Mouse (Mus musculus) midbrain, embryonic 11.5 days (tissue): ENCODE results near the gene Phrf1. TPM values are rescaled to one million over a fixed set of nuclear protein-coding genes. Genes with fewer than 3 reads are reported as not detected.
A peak's percentile ranks its signal among the peaks of the same experiment; 100 is the strongest.

Source experiments
- ATAC-seq: fragments of 200-750 bp; cut with Nextera tagmentation; 2 replicates; pipeline ENCODE4 v1.8.0; 2017; ENCODE audit warnings: moderate TSS enrichment, moderate library complexity; ENCODE audit not compliant: low FRiP score
- DNase-seq: peaks from one replicate; pipeline ENCODE4 v3.0.0; 2015; ENCODE audit warnings: low spot score; ENCODE audit errors: missing footprints
- H3K27ac ChIP-seq: fragments of 300-500 bp; sonication (generic); 2 replicates; pipeline ENCODE4 v1.5.1; 2014; ENCODE audit warnings: low read depth, low read length
- H3K27me3 ChIP-seq: fragments of 300-500 bp; sonication (generic); 2 replicates; pipeline ENCODE4 v1.6.1; 2014; ENCODE audit warnings: mild to moderate bottlenecking, low read length, moderate library complexity, mixed read lengths; ENCODE audit not compliant: control insufficient read depth, insufficient read depth
- H3K36me3 ChIP-seq: fragments of 300-500 bp; sonication (generic); 2 replicates; pipeline ENCODE4 v1.6.1; 2014; ENCODE audit warnings: mild to moderate bottlenecking, low read length, moderate library complexity, mixed read lengths; ENCODE audit not compliant: control insufficient read depth, insufficient read depth
- H3K4me1 ChIP-seq: fragments of 300-500 bp; sonication (generic); 2 replicates; pipeline ENCODE4 v1.6.1; 2014; ENCODE audit warnings: low read length; ENCODE audit not compliant: control insufficient read depth, insufficient read depth
- H3K4me2 ChIP-seq: fragments of 300-500 bp; sonication (generic); 2 replicates; pipeline ENCODE4 v1.6.1; 2014; ENCODE audit warnings: mild to moderate bottlenecking, moderate library complexity
- H3K4me3 ChIP-seq: fragments of 300-500 bp; sonication (generic); 2 replicates; pipeline ENCODE4 v1.5.1; 2014; ENCODE audit warnings: low read depth, low read length
- H3K9ac ChIP-seq: fragments of 300-500 bp; sonication (generic); 2 replicates; pipeline ENCODE4 v1.6.1; 2014; ENCODE audit warnings: low read length
- H3K9me3 ChIP-seq: fragments of 300-500 bp; sonication (generic); 2 replicates; pipeline ENCODE4 v1.6.1; 2016; ENCODE audit warnings: low read length; ENCODE audit not compliant: control insufficient read depth
- WGBS: fragments of 180-500 bp; shearing (Covaris S2); extraction: QIAGEN DNeasy Blood & Tissue Kit; methylation state at CpG from one replicate; pipeline ENCODE4 v1.1.7; 2014; 5-methylcytosine and 5-hydroxymethylcytosine counted together
- polyA plus RNA-seq: library from polyadenylated mRNA; unstranded; fragments of >200 nt; fragmentation: Nextera tagmentation; extraction: Ambion mirVana; gene quantifications from 2 replicates; pipeline ENCODE4 v1.2.1, GENCODE M21; 2014

Gene Phrf1
- polyA plus RNA-seq, 1 experiment from 2014 or later: 78.3 TPM

DNA sequence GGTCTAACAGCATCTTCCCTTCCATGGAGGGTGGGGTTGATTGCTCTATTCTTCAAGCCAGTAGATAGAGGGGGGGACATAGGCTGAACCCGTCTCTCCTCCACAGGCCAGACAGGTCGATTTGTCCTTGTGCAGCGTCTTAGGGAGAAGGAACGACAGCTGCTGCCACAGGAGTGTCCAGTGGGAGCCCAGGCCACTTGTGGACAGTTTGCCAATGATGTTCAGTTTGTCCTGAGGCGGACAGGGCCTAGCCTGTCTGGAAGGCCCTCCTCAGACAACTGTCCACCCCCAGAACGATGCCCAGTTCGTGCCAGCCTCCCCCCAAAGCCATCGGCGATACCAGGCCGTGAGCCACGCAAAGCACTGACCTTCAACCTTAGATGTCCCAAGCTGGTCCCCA is 11.7 kb upstream of the Phrf1 start:
- no peak overlapping the region; the same call in 1 of the 2 replicates for H3K4me3 ChIP-seq
- DNase-seq (peak; percentile 72), ATAC-seq (no peak)
- no peak overlapping the region for H3K27ac ChIP-seq
- H3K4me1 ChIP-seq: peaks cover 19% of the 10 kb centered on the region
- no peaks in the 10 kb centered on the region for H3K9me3 ChIP-seq
- H3K27me3 ChIP-seq: no peaks in the 10 kb centered on the region
- no peak overlapping the region; the same call in 1 of the 2 replicates for H3K4me2 ChIP-seq
- H3K9ac ChIP-seq: no peak overlapping the region; the same call in 1 of the 2 replicates
- 0 out of 2 replicates have a peak, but pooled peaks cover 2% of the 10 kb centered on the region for H3K36me3 ChIP-seq
- WGBS: 85% methylated on average over 11 of the region's 11 CpGs

DNA sequence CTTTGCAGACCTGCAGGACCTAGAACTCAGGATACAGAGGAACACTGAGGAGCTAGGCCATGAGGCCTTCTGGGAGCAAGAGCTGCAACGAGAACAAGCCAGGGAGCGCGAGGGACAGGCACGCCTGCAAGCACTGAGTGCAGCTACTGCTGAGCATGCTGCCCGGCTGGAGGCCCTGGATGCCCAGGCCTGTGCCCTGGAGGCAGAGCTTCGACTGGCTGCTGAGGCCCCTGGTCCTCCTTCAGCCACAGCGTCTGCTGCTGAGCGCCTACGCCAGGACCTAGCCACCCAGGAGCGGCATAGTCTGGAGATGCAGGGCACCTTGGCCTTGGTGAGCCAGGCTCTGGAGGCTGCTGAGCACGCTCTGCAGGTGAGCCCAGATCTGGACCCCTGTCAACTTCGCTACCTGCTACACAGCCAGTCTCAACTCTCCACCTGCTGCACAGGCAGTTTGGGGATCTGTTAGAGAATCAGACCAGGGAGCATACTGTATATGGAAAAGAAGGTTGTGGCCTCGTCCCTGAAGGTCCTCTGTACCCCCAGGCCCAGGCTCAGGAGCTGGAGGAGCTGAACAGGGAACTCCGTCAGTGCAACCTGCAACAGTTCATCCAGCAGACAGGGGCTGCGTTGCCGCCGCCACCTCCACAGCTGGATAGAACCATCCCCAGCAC is 11.1 kb upstream of the Phrf1 start:
- H3K4me3 ChIP-seq: no peak overlapping the region
- DNase-seq (peak; percentile 28), ATAC-seq (no peak)
- WGBS: 91% methylated on average over 17 of the region's 17 CpGs
- no peak overlapping the region for H3K27ac ChIP-seq
- H3K4me1 ChIP-seq: peaks cover 25% of the 10 kb centered on the region
- no peak overlapping the region for H3K4me2 ChIP-seq
- H3K9ac ChIP-seq: no peak overlapping the region
- H3K36me3 ChIP-seq: 0 out of 2 replicates have a peak, but pooled peaks cover 2% of the 10 kb centered on the region
- H3K9me3 ChIP-seq: no peaks in the 10 kb centered on the region
- H3K27me3 ChIP-seq: no peaks in the 10 kb centered on the region

DNA sequence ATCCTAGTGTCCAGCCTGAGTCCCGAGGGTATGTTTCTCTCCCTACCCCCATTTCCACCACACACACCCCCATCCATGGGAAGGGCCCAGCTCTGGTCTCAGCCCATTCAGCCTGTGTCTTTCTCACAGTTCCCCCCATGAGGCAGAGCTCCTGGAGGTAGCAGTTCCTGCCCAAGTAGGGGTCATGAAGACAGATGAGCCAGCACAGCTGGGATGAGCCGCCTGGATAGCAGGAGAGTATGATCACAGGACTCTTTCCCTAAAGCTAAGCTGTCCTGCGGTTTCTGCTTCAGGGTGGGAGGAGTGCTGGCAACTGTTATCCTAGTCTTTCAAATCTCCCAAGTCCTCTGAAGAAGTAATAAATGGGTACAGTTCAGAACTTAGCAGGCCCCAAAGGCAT is 10.4 kb upstream of the Phrf1 start:
- H3K4me2 ChIP-seq: no peak overlapping the region
- H3K27me3 ChIP-seq: no peaks in the 10 kb centered on the region
- 0 out of 2 replicates have a peak, but pooled peaks cover 2% of the 10 kb centered on the region for H3K36me3 ChIP-seq
- peaks cover 25% of the 10 kb centered on the region for H3K4me1 ChIP-seq
- DNase-seq: peak; percentile 2
- no peak overlapping the region for H3K4me3 ChIP-seq
- 81% methylated on average over 3 of the region's 3 CpGs for WGBS
- no peaks in the 10 kb centered on the region for H3K9me3 ChIP-seq
- H3K9ac ChIP-seq: no peak overlapping the region
- no peak overlapping the region for H3K27ac ChIP-seq
- ATAC-seq: no peak

DNA sequence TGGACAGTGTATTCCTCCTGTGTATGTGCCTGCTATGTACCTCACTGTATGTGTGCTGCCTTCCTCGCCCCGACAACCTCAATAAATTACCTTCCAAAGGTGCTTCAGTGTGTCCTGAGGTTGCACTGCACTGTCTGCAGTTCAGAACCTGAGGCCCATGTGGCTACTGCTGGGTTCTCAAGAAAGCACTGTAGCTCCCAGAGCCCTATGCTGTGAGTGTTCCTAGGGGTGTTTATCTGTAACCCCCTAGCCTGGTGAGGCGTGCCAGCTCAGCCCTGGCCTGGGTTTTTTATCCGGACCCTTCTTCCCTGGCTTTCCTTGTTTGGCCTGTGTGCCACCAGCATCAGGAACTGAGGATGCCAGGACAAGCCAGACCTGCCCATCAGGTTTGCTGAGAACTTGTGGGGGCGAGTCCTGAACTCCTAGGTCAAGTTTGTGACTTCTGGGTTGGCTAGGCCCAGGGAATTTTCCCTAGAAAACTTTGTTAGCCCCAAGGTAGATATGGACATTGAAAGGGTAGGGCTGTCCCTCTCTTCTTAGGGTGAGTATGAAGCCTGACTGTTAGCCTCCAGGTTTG is 9.9 kb upstream of the Phrf1 start:
- ATAC-seq (no peak), DNase-seq (peak; percentile 60)
- no peaks in the 10 kb centered on the region for H3K27me3 ChIP-seq
- no peaks in the 10 kb centered on the region for H3K9me3 ChIP-seq
- no peak overlapping the region for H3K27ac ChIP-seq
- 0 out of 2 replicates have a peak, but pooled peaks cover 2% of the 10 kb centered on the region for H3K36me3 ChIP-seq
- WGBS: 83% methylated on average over 5 of the region's 5 CpGs
- H3K4me3 ChIP-seq: no peak overlapping the region
- peaks cover 25% of the 10 kb centered on the region for H3K4me1 ChIP-seq
- H3K9ac ChIP-seq: no peak overlapping the region
- H3K4me2 ChIP-seq: no peak overlapping the region

DNA sequence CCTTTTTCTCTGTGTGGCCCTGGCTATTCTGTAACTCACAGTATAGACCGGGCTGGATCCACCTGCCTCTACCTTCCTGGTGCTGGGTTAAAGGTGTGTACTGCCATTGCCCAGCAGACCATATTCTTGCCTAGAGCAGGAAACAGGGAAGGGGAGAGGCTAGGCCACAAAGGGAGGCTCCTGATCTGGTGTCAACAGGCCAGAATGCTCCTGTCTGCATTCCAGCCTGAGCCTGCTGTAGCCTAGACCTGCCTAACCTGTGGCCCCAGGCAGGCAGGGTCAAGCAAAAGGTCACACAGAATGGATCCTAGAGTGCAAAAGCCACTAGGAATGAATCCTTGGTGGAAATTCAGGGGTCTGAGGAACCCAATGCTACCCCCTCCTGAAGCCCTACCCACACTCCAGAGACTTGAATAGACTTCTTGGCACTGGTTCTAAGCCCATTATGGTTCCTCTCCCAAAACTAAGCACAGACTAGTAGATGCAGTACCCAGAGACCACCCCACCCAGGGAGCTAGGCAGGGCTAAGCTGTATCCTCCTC is 9.0 kb upstream of the Phrf1 start:
- no peak overlapping the region for H3K27ac ChIP-seq
- no peak overlapping the region for H3K4me3 ChIP-seq
- no peaks in the 10 kb centered on the region for H3K9me3 ChIP-seq
- 0 out of 2 replicates have a peak, but pooled peaks cover 2% of the 10 kb centered on the region for H3K36me3 ChIP-seq
- H3K4me2 ChIP-seq: no peak overlapping the region
- no peaks in the 10 kb centered on the region for H3K27me3 ChIP-seq
- ATAC-seq (no peak), DNase-seq (peak; percentile 59)
- WGBS: 93% methylated on average over 1 of the region's 1 CpGs
- H3K9ac ChIP-seq: no peak overlapping the region
- H3K4me1 ChIP-seq: peaks cover 25% of the 10 kb centered on the region

DNA sequence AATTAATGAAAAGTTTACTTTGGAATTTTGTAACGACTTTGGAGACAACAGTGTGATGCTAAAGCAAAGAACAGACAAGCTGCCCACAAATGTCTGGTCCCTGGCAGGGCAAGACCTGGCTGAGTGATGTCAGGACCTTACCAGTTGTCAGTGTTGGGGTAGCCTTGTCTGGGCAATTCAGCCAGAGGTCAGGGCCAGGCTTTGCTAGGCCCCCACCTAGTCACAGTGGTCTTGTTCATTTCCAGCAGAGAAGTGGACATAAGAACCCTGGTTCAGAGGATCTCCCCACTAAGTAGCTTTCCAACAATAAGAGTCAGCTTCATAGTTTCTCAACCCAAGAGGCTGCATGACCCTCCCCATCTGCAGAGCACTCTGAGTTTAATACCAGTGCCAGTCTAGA is 8.2 kb upstream of the Phrf1 start:
- no peak overlapping the region for H3K9ac ChIP-seq
- no peak overlapping the region for H3K27ac ChIP-seq
- H3K4me1 ChIP-seq: peaks cover 20% of the 10 kb centered on the region
- DNase-seq (peak; percentile 70), ATAC-seq (no peak)
- H3K4me2 ChIP-seq: no peak overlapping the region
- H3K27me3 ChIP-seq: no peaks in the 10 kb centered on the region
- 79% methylated on average over 1 of the region's 1 CpGs for WGBS
- H3K9me3 ChIP-seq: no peaks in the 10 kb centered on the region
- no peak overlapping the region for H3K4me3 ChIP-seq
- H3K36me3 ChIP-seq: 0 out of 2 replicates have a peak, but pooled peaks cover 2% of the 10 kb centered on the region

DNA sequence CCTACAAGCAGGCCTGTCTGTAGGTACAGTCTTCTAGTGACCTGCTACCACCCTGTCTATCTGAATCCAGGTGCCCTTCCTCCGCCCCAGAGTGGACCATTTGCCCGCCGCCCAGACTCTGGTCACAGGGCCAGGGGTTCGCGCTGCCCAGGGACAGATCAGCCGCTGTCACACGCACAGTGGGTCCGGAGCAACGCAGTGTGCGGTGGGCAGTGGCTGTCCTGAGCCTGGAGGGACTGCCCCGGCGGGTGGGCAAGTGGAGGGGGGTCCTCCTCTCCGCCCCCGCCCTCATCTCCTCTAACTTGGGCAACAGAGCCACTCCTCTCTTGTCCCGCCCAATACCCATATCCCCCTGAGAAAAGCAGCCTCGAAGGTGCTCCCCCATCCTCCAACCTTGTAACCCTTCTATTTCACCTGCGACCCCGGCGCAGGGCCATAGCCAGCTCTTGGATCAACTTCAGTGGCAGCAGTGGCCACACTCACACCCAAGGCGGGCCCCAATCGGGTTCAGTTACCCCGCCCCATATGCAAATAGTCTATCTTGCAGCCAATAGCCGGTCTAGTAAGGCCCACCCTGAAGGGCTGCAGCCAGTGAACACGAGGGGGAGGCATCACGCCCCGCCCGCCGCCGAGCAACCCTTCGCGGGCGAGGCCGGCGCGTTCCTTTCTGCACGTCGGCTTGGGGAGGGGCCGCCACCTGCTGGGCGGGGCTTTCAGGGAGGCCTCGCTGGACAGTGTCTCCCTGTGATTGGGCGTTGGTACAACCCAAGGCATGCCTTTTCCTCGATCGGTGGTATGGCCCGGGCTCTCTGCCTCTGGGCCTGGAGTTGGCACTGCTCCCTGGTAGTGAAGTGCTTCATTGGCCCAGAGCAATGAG is 7.1 kb upstream of the Phrf1 start:
- H3K9me3 ChIP-seq: no peaks in the 10 kb centered on the region
- peak overlapping the region; percentile 66 for H3K9ac ChIP-seq
- H3K27ac ChIP-seq: peak overlapping the region; percentile 69; the same call in 1 of the 2 replicates
- H3K27me3 ChIP-seq: no peaks in the 10 kb centered on the region
- H3K36me3 ChIP-seq: 0 out of 2 replicates have a peak, but pooled peaks cover 2% of the 10 kb centered on the region
- H3K4me1 ChIP-seq: peaks cover 16% of the 10 kb centered on the region
- WGBS: 2% methylated on average over 44 of the region's 44 CpGs
- peak overlapping the region; percentile 83 for H3K4me2 ChIP-seq
- peak overlapping the region; percentile 40 for H3K4me3 ChIP-seq
- peak; percentile 98 for ATAC-seq
- peak; percentile 100 for DNase-seq

DNA sequence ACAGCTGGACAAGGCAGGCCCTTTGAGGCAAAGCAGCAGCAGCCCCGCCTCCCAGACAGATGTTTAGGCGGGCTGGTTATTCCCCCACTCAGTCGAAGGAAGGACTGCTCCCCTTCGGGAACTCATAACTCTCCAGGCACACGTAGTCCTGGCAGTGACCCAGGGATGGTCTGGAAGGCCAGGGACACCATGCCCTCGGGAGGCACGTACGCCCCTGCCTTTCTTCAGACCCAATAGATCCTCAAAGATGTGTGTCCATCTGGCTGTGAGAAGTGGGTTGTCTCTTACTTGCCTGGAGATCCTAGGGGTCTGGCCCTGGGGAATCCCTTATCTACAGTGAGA is 6.5 kb upstream of the Phrf1 start:
- no peak for DNase-seq
- H3K4me1 ChIP-seq: peaks cover 12% of the 10 kb centered on the region
- 18% methylated on average over 8 of the region's 8 CpGs for WGBS

More for the DNA sequence above, 6.5 kb upstream of the Phrf1 start:
- H3K9me3 ChIP-seq: no peaks in the 10 kb centered on the region
- H3K4me3 ChIP-seq: peak overlapping the region; percentile 40
- peak overlapping the region; percentile 69; the same call in 1 of the 2 replicates for H3K27ac ChIP-seq
- 0 out of 2 replicates have a peak, but pooled peaks cover 2% of the 10 kb centered on the region for H3K36me3 ChIP-seq
- H3K4me2 ChIP-seq: peak overlapping the region; percentile 83
- peak overlapping the region; percentile 39; the same call in 1 of the 2 replicates for H3K9ac ChIP-seq
- ATAC-seq: no peak
- no peaks in the 10 kb centered on the region for H3K27me3 ChIP-seq
